Mouse (Mus musculus): ENCODE results near the gene Dynll2. TPM values are rescaled to one million over a fixed set of nuclear protein-coding genes. Genes with fewer than 3 reads are reported as not detected.
"Not testable (repeated sequence)": the region's sequence is repeated elsewhere in the genome, so short reads cannot be mapped to it uniquely, and the experiment has no call there.

The Dynll2 gene
- polyA plus RNA-seq, 1 experiment from 2014 or later: 150 TPM

DNA sequence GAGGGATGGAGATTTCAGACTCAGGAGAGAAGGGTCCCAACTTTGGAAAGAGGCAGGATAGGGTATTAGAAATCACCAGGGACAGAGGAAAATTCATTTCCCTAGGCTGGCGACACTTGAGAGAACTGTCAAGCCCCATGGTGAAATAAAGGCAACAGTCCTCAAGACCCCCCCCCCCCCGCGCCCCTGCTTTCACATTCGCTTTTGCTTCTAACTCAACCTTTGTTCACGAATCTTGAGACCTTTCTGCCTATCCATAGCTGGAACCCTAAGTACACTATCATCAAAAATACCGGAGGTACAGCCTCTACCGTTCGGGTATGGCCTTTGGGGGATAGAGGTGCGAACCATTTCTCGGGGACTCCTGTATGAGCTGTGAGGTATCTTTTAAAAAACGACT is 528 bp upstream of the Dynll2 start:
- DNase-seq (ENCODE audit: low read depth, low spot score): no peak
- ChIA-PET POLR2A (interaction anchor here (0.6 to 1.1 kb wide), 3 partner anchors 48 to 200 kb away, joined by 3 to 5 read pairs (median 3); no protein-coding TSS in a partner anchor), CTCF (interaction anchor here (1.8 kb wide), 1 partner anchor 13 kb away, joined by 5 read pairs; no protein-coding TSS in a partner anchor)
- H3K27me3 ChIP-seq: no peaks in the 10 kb centered on the region
- ATAC-seq: no peak
- in situ Hi-C loops (cut with MboI; ENCODE audit: low pct_unique_long_range_greater_than_20kb): loop anchor here (5.0 kb wide), 1 partner anchor 59 kb away; the partner anchor contains the start of gene Srsf1
- TF ChIP-seq CTCF (IDR thresholded peaks at IDR 0.05): no peak

DNA sequence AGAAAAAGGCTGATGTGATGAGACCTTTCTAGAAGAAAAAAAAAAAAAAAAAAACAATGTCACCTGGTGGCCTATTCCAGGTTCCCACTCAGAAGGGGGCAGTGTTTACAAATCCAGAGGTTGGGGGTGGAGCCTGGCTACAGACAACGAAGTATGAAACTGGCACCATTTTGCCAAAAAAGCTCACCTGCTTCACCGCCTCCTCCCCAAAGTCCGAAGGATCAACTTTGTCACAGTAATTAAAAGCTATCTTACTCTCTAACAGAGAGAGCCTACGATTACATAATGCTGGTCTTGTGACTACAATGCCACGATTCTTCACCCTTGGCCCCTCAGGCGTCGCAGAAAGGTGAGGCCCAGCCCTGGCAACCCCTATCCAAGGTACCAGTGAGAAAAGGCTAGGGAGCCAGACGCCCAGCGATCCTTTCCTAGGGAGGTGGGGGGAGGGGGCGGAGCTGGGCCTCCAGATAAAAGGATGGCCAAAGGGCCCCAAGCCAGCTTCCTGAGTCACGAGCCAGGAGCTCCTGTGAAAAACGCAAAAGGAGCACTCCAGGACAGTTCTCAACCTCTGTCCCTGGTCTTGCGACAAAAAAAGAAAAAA is 1.1 kb downstream of the Dynll2 start:
- POLR2A ChIA-PET: interaction anchor here (0.8 to 1.6 kb wide), 2 partner anchors 38 to 66 kb away, joined by 3 to 5 read pairs; no protein-coding TSS in a partner anchor
- peak; percentile 18 for ATAC-seq
- H3K27me3 ChIP-seq: no peaks in the 10 kb centered on the region
- CTCF ChIA-PET: interaction anchor here (1.1 to 4.2 kb wide), 5 partner anchors 9 to 218 kb away, joined by 3 to 24 read pairs (median 7); partner anchors contain the start of gene Mrps23
- in situ Hi-C loops (cut with MboI; ENCODE audit: low pct_unique_long_range_greater_than_20kb): loop anchor here (5.0 kb wide), 1 partner anchor 61 kb away; the partner anchor contains the start of gene Srsf1
- no peak for DNase-seq (ENCODE audit: low read depth, low spot score)
- TF ChIP-seq CTCF (IDR thresholded peaks at IDR 0.05): no peak

DNA sequence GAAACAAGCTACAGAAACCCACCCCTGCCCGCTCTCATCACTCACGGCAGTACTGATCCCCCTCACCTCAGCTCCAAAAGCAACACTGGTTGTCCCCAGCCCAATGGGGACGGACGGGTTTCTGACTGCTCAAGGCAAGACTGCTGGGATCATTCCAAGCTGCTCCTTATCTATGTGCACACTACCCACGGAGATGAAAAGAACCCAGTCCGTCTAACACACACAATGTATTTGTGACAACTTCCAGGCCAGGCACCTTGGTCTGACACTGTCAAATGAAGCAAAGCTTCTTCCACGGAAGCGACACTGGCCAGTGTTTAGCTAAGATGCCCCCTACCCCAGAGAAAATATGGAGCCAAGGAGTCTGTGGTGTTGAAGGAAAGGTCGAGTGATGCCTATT is 1.7 kb downstream of the Dynll2 start:
- in situ Hi-C loops (cut with MboI; ENCODE audit: low pct_unique_long_range_greater_than_20kb): loop anchor here (5.0 kb wide), 1 partner anchor 62 kb away; the partner anchor contains the start of gene Srsf1
- no peak for TF ChIP-seq CTCF (IDR thresholded peaks at IDR 0.05)
- ATAC-seq (no peak), DNase-seq (ENCODE audit: low read depth, low spot score) (no peak)
- no peaks in the 10 kb centered on the region for H3K27me3 ChIP-seq
- ChIA-PET CTCF (interaction anchor here (1.1 to 4.2 kb wide), 5 partner anchors 9 to 218 kb away, joined by 3 to 24 read pairs (median 7); partner anchors contain the start of gene Mrps23), POLR2A (interaction anchor here (0.8 to 1.6 kb wide), 2 partner anchors 38 to 67 kb away, joined by 3 to 5 read pairs; no protein-coding TSS in a partner anchor)

DNA sequence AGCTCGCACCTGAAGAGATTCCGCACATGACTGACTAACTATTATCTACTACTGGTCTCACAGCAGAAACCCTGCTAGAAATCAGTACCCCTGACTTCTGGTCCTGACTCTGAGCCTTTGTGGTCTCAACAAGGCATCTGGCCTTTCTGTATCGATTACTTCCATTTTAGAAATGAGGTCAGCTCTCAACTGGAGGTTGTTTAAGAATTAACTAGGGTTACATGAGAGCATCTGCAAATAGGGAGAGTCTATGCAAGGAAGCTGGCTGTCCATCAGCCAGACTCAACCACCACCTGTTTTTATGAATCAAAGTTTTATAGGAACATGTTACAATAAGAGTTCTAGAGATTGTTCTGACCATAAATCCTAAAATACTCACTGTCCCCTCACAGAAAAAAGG is 2.8 kb downstream of the Dynll2 start:
- CTCF ChIA-PET: interaction anchor here (1.3 to 4.2 kb wide), 4 partner anchors 10 to 177 kb away, joined by 3 to 24 read pairs (median 3); no protein-coding TSS in a partner anchor
- POLR2A ChIA-PET: no interaction called here
- no peaks in the 10 kb centered on the region for H3K27me3 ChIP-seq
- in situ Hi-C loops (cut with MboI; ENCODE audit: low pct_unique_long_range_greater_than_20kb): no loop called here
- ATAC-seq (no peak), DNase-seq (ENCODE audit: low read depth, low spot score) (no peak)
- TF ChIP-seq CTCF (IDR thresholded peaks at IDR 0.05): no peak

DNA sequence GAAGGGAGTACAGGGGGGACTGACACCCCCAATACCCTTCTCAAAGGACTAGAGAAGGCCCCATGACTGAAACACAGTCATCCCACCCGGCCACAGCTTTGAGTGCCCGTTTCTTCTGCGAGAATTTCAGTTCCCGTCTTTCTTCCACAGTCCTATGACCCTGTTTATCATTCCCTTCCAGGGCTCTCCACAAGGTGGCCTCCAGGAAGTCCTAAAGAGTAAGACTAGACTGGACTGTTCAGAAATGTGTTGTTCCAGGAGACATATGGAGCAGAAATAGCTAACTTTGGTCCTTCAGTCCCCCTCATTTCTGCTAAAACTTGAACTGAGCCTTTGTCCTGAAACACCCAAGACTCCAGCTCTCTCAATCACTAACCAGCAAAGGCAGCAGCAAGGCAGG is 8.4 kb downstream of the Dynll2 start:
- ChIA-PET CTCF (interaction anchor here (2.2 kb wide), 1 partner anchor 218 kb away, joined by 8 read pairs; no protein-coding TSS in a partner anchor), POLR2A (interaction anchor here (1.2 kb wide), 1 partner anchor 225 kb away, joined by 3 read pairs; the partner anchor contains the start of gene Mrps23)
- ATAC-seq (no peak), DNase-seq (ENCODE audit: low read depth, low spot score) (no peak)
- peak; percentile 28 for TF ChIP-seq CTCF (IDR thresholded peaks at IDR 0.05)
- in situ Hi-C loops (cut with MboI; ENCODE audit: low pct_unique_long_range_greater_than_20kb): loop anchor here (5.0 kb wide), 1 partner anchor 218 kb away; no protein-coding TSS in a partner anchor
- no peaks in the 10 kb centered on the region for H3K27me3 ChIP-seq

DNA sequence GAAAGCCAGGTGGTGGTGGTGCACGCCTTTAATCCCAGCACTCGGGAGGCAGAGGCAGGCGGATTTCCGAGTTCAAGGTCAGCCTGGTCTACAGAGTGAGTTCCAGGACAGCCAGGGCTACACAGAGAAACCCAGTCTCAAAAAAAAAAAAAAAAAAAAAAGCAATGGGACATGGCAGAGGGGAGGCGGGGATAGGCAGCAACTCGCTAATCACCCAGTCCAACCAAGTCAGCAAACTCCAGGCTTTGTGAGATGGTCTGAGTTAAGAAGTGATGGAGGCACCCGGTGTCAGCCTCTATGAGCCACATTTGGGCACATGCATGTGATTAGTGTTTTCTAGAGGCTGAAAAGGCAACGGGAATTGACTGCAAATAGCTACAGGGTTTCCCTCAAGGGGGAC is 10.3 kb downstream of the Dynll2 start:
- H3K27me3 ChIP-seq; ATAC-seq; DNase-seq (ENCODE audit: low read depth, low spot score): not testable (repeated sequence)
- in situ Hi-C loops (cut with MboI; ENCODE audit: low pct_unique_long_range_greater_than_20kb): loop anchor here (5.0 kb wide), 1 partner anchor 220 kb away; no protein-coding TSS in a partner anchor
- POLR2A ChIA-PET: interaction anchor here (1.0 kb wide), 1 partner anchor 75 kb away, joined by 3 read pairs; no protein-coding TSS in a partner anchor
- CTCF ChIA-PET: interaction anchor here (1.2 to 3.0 kb wide), 2 partner anchors 9 to 77 kb away, joined by 7 to 20 read pairs; no protein-coding TSS in a partner anchor

DNA sequence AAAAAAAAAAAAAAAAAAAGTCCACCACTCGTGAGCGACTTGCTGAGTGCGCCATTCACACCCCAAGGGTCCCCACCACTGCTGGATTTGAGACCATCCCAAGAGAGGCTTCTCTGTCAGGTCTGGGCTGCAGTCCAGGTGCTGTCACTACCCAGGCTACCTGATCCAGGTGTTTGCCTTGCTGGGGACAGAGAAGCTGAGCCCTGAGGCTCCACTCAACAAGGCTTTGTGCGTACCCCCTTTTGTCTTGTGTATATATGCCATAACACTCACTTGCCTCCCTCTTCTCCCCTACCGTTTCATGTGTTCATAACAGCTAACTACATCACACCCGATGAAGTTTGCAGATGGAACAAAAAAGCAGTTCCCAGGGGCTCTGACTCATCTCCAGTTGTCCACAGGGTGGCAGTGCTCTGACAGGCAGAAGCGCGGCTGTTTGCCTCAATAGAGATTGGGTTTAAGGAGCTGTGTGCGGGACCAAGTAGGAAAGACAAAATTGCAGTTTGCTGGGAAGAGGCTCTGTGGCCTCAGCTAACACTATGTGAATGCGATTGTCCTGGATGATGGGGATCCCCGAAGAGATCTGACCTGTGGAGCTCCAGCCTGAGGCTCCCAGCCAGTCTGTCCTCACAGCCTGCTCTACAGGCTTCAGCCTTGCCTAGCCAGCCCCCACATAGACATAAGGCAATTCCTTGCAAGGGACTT is 12.7 kb downstream of the Dynll2 start:
- peak; percentile 73 for ATAC-seq
- POLR2A ChIA-PET: no interaction called here
- in situ Hi-C loops (cut with MboI; ENCODE audit: low pct_unique_long_range_greater_than_20kb): loop anchor here (5.0 to 25.0 kb wide), 2 partner anchors 223 to 438 kb away; no protein-coding TSS in a partner anchor
- TF ChIP-seq CTCF (IDR thresholded peaks at IDR 0.05): peak; percentile 83
- H3K27me3 ChIP-seq: no peaks in the 10 kb centered on the region
- DNase-seq (ENCODE audit: low read depth, low spot score): no peak
- CTCF ChIA-PET: interaction anchor here (0.7 to 3.0 kb wide), 24 partner anchors 10 to 277 kb away, joined by 3 to 24 read pairs (median 5); partner anchors contain the start of gene Mrps23

DNA sequence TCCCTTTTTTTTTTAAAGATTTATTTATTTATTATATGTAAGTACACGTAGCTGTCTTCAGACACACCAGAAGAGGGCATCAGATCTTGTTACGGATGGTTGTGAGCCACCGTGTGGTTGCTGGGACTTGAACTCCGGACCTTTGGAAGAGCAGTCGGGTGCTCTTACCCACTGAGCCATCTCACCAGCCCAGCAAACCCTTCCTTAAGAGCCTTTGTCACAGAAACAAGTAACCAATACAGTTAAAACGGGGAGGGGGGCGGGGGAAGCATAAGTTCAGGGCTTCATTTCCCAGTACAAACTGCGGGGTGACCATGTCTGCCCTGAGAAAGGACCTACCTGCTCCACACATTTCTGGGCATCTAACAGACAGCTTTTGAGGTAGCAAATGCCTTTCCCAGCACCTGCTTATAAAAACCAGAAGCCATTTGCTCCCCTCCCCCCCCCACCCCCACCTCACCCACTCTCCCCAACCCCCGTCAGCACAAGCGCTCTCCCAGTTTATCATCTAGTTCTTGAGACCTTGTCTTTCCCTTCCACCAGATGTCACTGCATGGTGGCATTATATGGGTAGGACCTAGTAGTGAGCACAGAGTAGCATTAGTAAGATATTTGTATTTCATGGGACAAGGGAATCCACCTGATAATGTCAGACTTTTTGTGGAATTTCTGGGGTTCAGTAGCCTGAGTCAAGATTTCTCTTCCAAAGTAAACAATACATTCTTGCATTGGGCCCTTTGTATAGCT is 13.6 kb downstream of the Dynll2 start:
- ChIA-PET CTCF (interaction anchor here (1.1 to 3.0 kb wide), 15 partner anchors 11 to 278 kb away, joined by 3 to 24 read pairs (median 6); partner anchors contain the start of gene Mrps23), POLR2A (no interaction called here)
- TF ChIP-seq CTCF (IDR thresholded peaks at IDR 0.05): peak; percentile 10
- ATAC-seq (no peak), DNase-seq (ENCODE audit: low read depth, low spot score) (no peak)
- in situ Hi-C loops (cut with MboI; ENCODE audit: low pct_unique_long_range_greater_than_20kb): loop anchor here (25.0 kb wide), 1 partner anchor 439 kb away; no protein-coding TSS in a partner anchor
- H3K27me3 ChIP-seq: no peaks in the 10 kb centered on the region

DNA sequence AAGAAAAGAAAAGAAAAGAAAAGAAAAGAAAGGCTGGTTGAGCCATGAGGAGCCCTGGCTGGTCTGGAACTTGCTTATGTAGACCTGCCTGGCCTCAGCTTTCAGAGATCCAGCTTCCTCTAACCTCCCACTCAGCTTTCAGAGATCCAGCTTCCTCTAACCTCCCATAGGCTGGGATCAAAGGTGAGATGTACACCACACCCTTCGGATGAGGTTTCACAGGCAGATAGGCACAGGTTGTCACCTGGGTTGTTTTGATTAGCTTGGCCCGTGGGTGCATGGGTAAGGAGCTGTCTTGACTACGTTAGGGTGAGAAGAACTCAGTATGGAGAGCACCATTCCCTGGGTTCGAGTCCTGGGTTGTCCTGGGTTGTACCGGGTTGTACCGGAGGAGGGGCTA is 14.5 kb downstream of the Dynll2 start:
- ATAC-seq: no peak
- TF ChIP-seq CTCF (IDR thresholded peaks at IDR 0.05): no peak
- H3K27me3 ChIP-seq: no peaks in the 10 kb centered on the region
- in situ Hi-C loops (cut with MboI; ENCODE audit: low pct_unique_long_range_greater_than_20kb): loop anchor here (25.0 kb wide), 1 partner anchor 439 kb away; no protein-coding TSS in a partner anchor
- POLR2A ChIA-PET: no interaction called here
- no peak for DNase-seq (ENCODE audit: low read depth, low spot score)
- CTCF ChIA-PET: no interaction called here

Data from Patski (cell line).